Mouse (Mus musculus) thymus, postnatal 0 days (tissue): ENCODE data around the gene Apbb2. TPM values are rescaled to one million over a fixed set of nuclear protein-coding genes. Genes with fewer than 3 reads are reported as not detected.

Experiments
- DNase-seq: peaks from one replicate; pipeline ENCODE4 v3.0.0-alpha.2; 2015; ENCODE audit warnings: low spot score
- polyA plus RNA-seq: library from polyadenylated mRNA; unstranded; fragments of >200 nt; fragmentation: Nextera tagmentation; extraction: Ambion mirVana; gene quantifications from 2 replicates; pipeline ENCODE4 v1.2.1, GENCODE M21; 2015

The Apbb2 gene
- 7.3 and 10.6 TPM in 2 replicates for polyA plus RNA-seq

GRCm38 (mm10) chr5:66618597-66618996 is at the start of gene Apbb2:
Gene Apbb2 (minus strand): TSS chr5:66618784.
- DNase-seq = peak; percentile 86

- DNase-seq = no peak
Measured at GRCm38 (mm10) chr5:66654220-66654619, 35.6 kb upstream of the Apbb2 start.

GRCm38 (mm10) chr5:66647504-66647903 is 28.9 kb upstream of the Apbb2 start:
- DNase-seq = no peak

- no peak for DNase-seq
Measured at GRCm38 (mm10) chr5:66643260-66643659, 24.7 kb upstream of the Apbb2 start.

GRCm38 (mm10) chr5:66642156-66642555 is 23.6 kb upstream of the Apbb2 start:
- no peak for DNase-seq

GRCm38 (mm10) chr5:66635459-66636079 is 17.0 kb upstream of the Apbb2 start:
- DNase-seq = no peak

- no peak for DNase-seq
Measured at GRCm38 (mm10) chr5:66627805-66628204, 9.2 kb upstream of the Apbb2 start.

- DNase-seq = peak; percentile 56
Measured at GRCm38 (mm10) chr5:66620191-66620625, 1.6 kb upstream of the Apbb2 start.

GRCm38 (mm10) chr5:66619675-66620074 is 1.1 kb upstream of the Apbb2 start:
- DNase-seq = no peak

- DNase-seq = no peak
Measured at GRCm38 (mm10) chr5:66619195-66619594, 611 bp upstream of the Apbb2 start.

- DNase-seq = peak; percentile 3
Measured at GRCm38 (mm10) chr5:66617921-66618460, 593 bp downstream of the Apbb2 start.

GRCm38 (mm10) chr5:66614940-66615339 is 3.6 kb downstream of the Apbb2 start:
- DNase-seq = no peak

GRCm38 (mm10) chr5:66613725-66614124 is 4.9 kb downstream of the Apbb2 start:
- no peak for DNase-seq

GRCm38 (mm10) chr5:66612964-66613363 is 5.6 kb downstream of the Apbb2 start:
- no peak for DNase-seq

GRCm38 (mm10) chr5:66611851-66612250 is 6.7 kb downstream of the Apbb2 start:
- DNase-seq = no peak

GRCm38 (mm10) chr5:66611361-66611760 is 7.2 kb downstream of the Apbb2 start:
- DNase-seq = no peak

- DNase-seq = no peak
Measured at GRCm38 (mm10) chr5:66610270-66610669, 8.3 kb downstream of the Apbb2 start.

GRCm38 (mm10) chr5:66609306-66609705 is 9.3 kb downstream of the Apbb2 start:
- no peak for DNase-seq

- no peak for DNase-seq
Measured at GRCm38 (mm10) chr5:66607801-66608200, 10.8 kb downstream of the Apbb2 start.

GRCm38 (mm10) chr5:66607201-66607600 is 11.4 kb downstream of the Apbb2 start:
- no peak for DNase-seq

GRCm38 (mm10) chr5:66605636-66606035 is 12.9 kb downstream of the Apbb2 start:
- no peak for DNase-seq

GRCm38 (mm10) chr5:66604423-66604822 is 14.2 kb downstream of the Apbb2 start:
- DNase-seq = no peak

- DNase-seq = no peak
Measured at GRCm38 (mm10) chr5:66603746-66604145, 14.8 kb downstream of the Apbb2 start.
